Mouse (Mus musculus) bone marrow macrophage, adult 2 months (primary cell): ENCODE results near the gene Ltbp4.

Experiments
- CTCF ChIP-seq: IDR thresholded peaks from 2 replicates; pipeline ENCODE4 v1.5.1; 2012; ENCODE audit warnings: low read depth, mild to moderate bottlenecking, low read length, moderate library complexity
- POLR2A ChIP-seq: IDR thresholded peaks from 2 replicates; pipeline ENCODE4 v1.6.1; 2012; ENCODE audit warnings: mild to moderate bottlenecking, low read depth, low read length, borderline replicate concordance

GRCm38 (mm10) chr7:27296518-27296917 is 41.0 kb downstream of the Ltbp4 start:
- no peak for TF ChIP-seq CTCF
- no peak for TF ChIP-seq POLR2A
